Mouse (Mus musculus): ENCODE results near the gene Gm20388.

Gene Gm20388

GRCm38 (mm10) chr8:122415554-122415953 lies 2504.9 kb downstream of the Gm20388 start:
- no peak for DNase-seq (ENCODE audit: low read depth)

- DNase-seq (ENCODE audit: low read depth) = peak; percentile 25
These were observed 2509.4 kb downstream of the Gm20388 start for GRCm38 (mm10) chr8:122419881-122420555.

- DNase-seq (ENCODE audit: low read depth) = no peak
These were observed 2510.9 kb downstream of the Gm20388 start, which contains the start of gene Il17c for GRCm38 (mm10) chr8:122421376-122422070. Gene Il17c, plus strand, starts transcription at chr8:122422020.

GRCm38 (mm10) chr8:122423217-122423616 lies 2512.6 kb downstream of the Gm20388 start:
- no peak for DNase-seq (ENCODE audit: low read depth)

GRCm38 (mm10) chr8:122423659-122424058 lies 2513.0 kb downstream of the Gm20388 start:
- peak; percentile 61 for DNase-seq (ENCODE audit: low read depth)

GRCm38 (mm10) chr8:122426145-122426544 lies 2515.5 kb downstream of the Gm20388 start:
- DNase-seq (ENCODE audit: low read depth) = no peak

- DNase-seq (ENCODE audit: low read depth) = no peak
These were observed 2517.0 kb downstream of the Gm20388 start for GRCm38 (mm10) chr8:122427607-122428006.

- no peak for DNase-seq (ENCODE audit: low read depth)
These were observed 2517.5 kb downstream of the Gm20388 start for GRCm38 (mm10) chr8:122428163-122428562.

- no peak for DNase-seq (ENCODE audit: low read depth)
These were observed 2519.5 kb downstream of the Gm20388 start for GRCm38 (mm10) chr8:122430058-122430636.

- no peak for DNase-seq (ENCODE audit: low read depth)
These were observed 2520.0 kb downstream of the Gm20388 start for GRCm38 (mm10) chr8:122430646-122431045.

- DNase-seq (ENCODE audit: low read depth) = peak; percentile 36
These were observed 2521.2 kb downstream of the Gm20388 start for GRCm38 (mm10) chr8:122431694-122432442.

- peak; percentile 66 for DNase-seq (ENCODE audit: low read depth)
These were observed 2522.0 kb downstream of the Gm20388 start, which contains the start of gene Cyba for GRCm38 (mm10) chr8:122432443-122433268. Gene Cyba, minus strand, starts transcription at chr8:122432930.

GRCm38 (mm10) chr8:122433269-122433905 lies 2522.7 kb downstream of the Gm20388 start:
- peak; percentile 37 for DNase-seq (ENCODE audit: low read depth)

GRCm38 (mm10) chr8:122435375-122435774 lies 2524.7 kb downstream of the Gm20388 start:
- DNase-seq (ENCODE audit: low read depth) = peak; percentile 40

GRCm38 (mm10) chr8:122436146-122436545 lies 2525.5 kb downstream of the Gm20388 start:
- no peak for DNase-seq (ENCODE audit: low read depth)

GRCm38 (mm10) chr8:122436586-122437125 lies 2526.0 kb downstream of the Gm20388 start:
- no peak for DNase-seq (ENCODE audit: low read depth)

GRCm38 (mm10) chr8:122437708-122438331 lies 2527.2 kb downstream of the Gm20388 start:
- DNase-seq (ENCODE audit: low read depth) = no peak

GRCm38 (mm10) chr8:122439336-122439735 lies 2528.7 kb downstream of the Gm20388 start:
- no peak for DNase-seq (ENCODE audit: low read depth)

GRCm38 (mm10) chr8:122441326-122441725 lies 2530.7 kb downstream of the Gm20388 start:
- DNase-seq (ENCODE audit: low read depth) = no peak

- DNase-seq (ENCODE audit: low read depth) = no peak
These were observed 2531.7 kb downstream of the Gm20388 start for GRCm38 (mm10) chr8:122442356-122442755.

Data from NIH3T3 (cell line).